Mouse (Mus musculus): ENCODE measurements at regions not wholly inside any gene's neighbourhood (a gene's known extent, or its start where the extent isn't known, plus 50 kb on each side); places are given as distances from the start of the nearest gene placed in this dataset.

- TF ChIP-seq E2F4 (IDR thresholded peaks at IDR 0.05; ENCODE audit: insufficient read depth) (no peak), MYOG (IDR thresholded peaks at IDR 0.05; ENCODE audit: control insufficient read depth in 1 of 3, insufficient read depth in 1 of 3, insufficient read length in 2 of 3, low read depth in 2 of 3) (no peak), SRF (IDR thresholded peaks at IDR 0.05; ENCODE audit: control insufficient read depth, insufficient read length, low read depth) (no peak), USF1 (IDR thresholded peaks at IDR 0.05; ENCODE audit: low read depth) (no peak)
Measured at GRCm38 (mm10) chr1:151088535-151089125, 93.7 kb upstream of the Gm47985 start.

Data from myocyte (in vitro differentiated cells).